Mouse (Mus musculus) embryonic facial prominence, embryonic 13.5 days (tissue): ENCODE measurements around the gene Coro6. TPM values are rescaled to one million over a fixed set of nuclear protein-coding genes. Genes with fewer than 3 reads are reported as not detected.

ENCODE experiments used
- ATAC-seq: fragments of 200-750 bp; cut with Nextera tagmentation; 2 replicates; pipeline ENCODE4 v1.8.0; 2017; ENCODE audit warnings: low read depth; ENCODE audit not compliant: insufficient number of reproducible peaks, insufficient read depth, low FRiP score, low TSS enrichment
- H3K27ac ChIP-seq: fragments of 300-500 bp; sonication (generic); 2 replicates; pipeline ENCODE4 v1.5.1; 2015; ENCODE audit warnings: moderate library complexity, mild to moderate bottlenecking, inconsistent platforms
- H3K27me3 ChIP-seq: fragments of 300-500 bp; sonication (generic); 2 replicates; pipeline ENCODE4 v1.6.1; 2015; ENCODE audit warnings: mild to moderate bottlenecking, inconsistent platforms
- H3K36me3 ChIP-seq: fragments of 300-500 bp; sonication (generic); 2 replicates; pipeline ENCODE4 v1.6.1; 2015; ENCODE audit warnings: mild to moderate bottlenecking, inconsistent platforms
- H3K4me1 ChIP-seq: fragments of 300-500 bp; sonication (generic); 2 replicates; pipeline ENCODE4 v1.6.1; 2015; ENCODE audit warnings: inconsistent platforms
- H3K4me2 ChIP-seq: fragments of 300-500 bp; sonication (generic); 2 replicates; pipeline ENCODE4 v1.6.1; 2015; ENCODE audit warnings: moderate library complexity, mild to moderate bottlenecking, inconsistent platforms
- H3K4me3 ChIP-seq: fragments of 300-500 bp; sonication (generic); 2 replicates; pipeline ENCODE4 v1.5.1; 2015; ENCODE audit warnings: mild to moderate bottlenecking, inconsistent platforms
- H3K9ac ChIP-seq: fragments of 300-500 bp; sonication (generic); 2 replicates; pipeline ENCODE4 v1.6.1; 2015; ENCODE audit warnings: mild to moderate bottlenecking, inconsistent platforms
- H3K9me3 ChIP-seq: fragments of 300-500 bp; sonication (generic); 2 replicates; pipeline ENCODE4 v1.6.1; 2016; ENCODE audit warnings: inconsistent platforms
- WGBS: fragments of 180-500 bp; shearing (Covaris S2); methylation state at CpG from one replicate; pipeline ENCODE4 v1.1.7; 2015; ENCODE audit warnings: mixed read lengths; 5-methylcytosine and 5-hydroxymethylcytosine counted together
- polyA plus RNA-seq: library from polyadenylated mRNA; unstranded; fragments of >200 nt; fragmentation: Nextera tagmentation; extraction: Ambion mirVana; gene quantifications from 2 replicates; pipeline ENCODE4 v1.2.1, GENCODE M21; 2015

Gene Coro6
- polyA plus RNA-seq, 1 experiment from 2014 or later, result 0.10 TPM

DNA sequence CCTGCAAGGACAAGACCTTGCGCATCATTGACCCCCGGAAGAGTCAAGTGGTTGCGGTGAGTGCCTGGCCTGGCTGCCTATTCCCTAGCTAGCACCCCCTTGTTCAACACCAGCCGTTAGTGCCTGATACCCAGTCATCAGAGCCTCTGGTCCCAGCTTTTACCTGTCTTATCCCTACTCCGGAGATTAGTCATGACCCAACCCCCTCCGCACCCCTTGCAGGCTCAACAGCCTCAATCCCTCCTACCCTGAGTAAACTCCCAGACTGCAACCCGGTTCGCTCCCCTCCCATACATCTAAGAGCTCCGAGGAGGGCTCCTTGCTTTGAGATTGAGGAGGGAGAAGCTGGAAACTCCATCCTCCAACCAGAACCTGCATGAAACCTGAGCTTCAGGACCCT is 4.3 kb downstream of the Coro6 start:
- H3K9ac ChIP-seq, result no peak overlapping the region
- 29% methylated on average over 9 of the region's 9 CpGs for WGBS
- H3K27ac ChIP-seq, result no peak overlapping the region
- no peak overlapping the region for H3K4me3 ChIP-seq
- peaks cover 12% of the 10 kb centered on the region for H3K36me3 ChIP-seq
- no peak for ATAC-seq
- peaks cover 17% of the 10 kb centered on the region for H3K4me1 ChIP-seq
- no peaks in the 10 kb centered on the region for H3K9me3 ChIP-seq
- peak overlapping the region; percentile 37; the same call in 1 of the 2 replicates for H3K4me2 ChIP-seq
- H3K27me3 ChIP-seq, result peaks cover 82% of the 10 kb centered on the region

DNA sequence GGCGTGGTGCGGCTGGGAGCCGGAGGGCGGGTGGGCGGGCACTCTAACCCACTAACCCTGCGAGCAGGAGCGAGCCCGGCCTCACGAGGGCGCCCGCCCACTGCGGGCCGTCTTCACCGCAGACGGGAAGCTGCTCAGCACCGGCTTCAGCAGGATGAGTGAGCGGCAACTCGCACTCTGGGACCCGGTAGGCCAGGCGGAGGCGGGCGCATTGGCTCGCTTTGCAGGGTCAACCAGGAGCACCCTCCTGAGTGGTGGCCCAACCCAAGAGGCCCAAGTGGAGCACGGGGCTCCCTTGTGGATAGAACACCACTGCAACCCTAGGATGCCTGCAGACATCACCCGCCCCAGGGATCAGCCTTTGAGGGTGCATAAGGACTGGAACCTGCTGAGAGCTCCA is 4.9 kb downstream of the Coro6 start:
- H3K4me2 ChIP-seq, result peak overlapping the region; percentile 37
- no peak for ATAC-seq
- no peak overlapping the region for H3K27ac ChIP-seq
- 2% methylated on average over 25 of the region's 25 CpGs for WGBS
- H3K9ac ChIP-seq, result no peak overlapping the region
- peaks cover 13% of the 10 kb centered on the region for H3K4me1 ChIP-seq
- H3K9me3 ChIP-seq, result no peaks in the 10 kb centered on the region
- H3K27me3 ChIP-seq, result peaks cover 75% of the 10 kb centered on the region
- peak overlapping the region; percentile 12; the same call in 1 of the 2 replicates for H3K4me3 ChIP-seq
- H3K36me3 ChIP-seq, result peaks cover 18% of the 10 kb centered on the region

DNA sequence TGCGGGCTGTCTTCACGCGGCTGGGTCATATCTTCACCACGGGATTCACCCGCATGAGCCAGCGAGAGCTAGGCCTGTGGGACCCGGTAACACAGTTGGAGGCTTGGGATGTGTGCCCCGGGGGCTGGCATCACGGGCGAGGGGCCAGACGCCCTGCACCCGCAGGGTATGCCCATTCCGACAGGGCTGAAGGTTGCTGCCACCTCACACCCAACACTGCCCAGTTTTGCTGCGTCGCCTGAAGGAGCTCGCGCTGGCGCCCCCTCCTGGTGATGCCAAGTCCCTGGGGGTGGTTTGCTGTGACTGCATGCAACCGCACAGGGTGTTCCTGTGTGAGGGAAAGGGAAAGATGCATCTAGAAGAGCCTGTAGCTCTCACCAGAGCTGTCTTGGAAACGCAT is 5.6 kb downstream of the Coro6 start:
- Histone ChIP-seq H3K4me3 (no peak overlapping the region), H3K27me3 (peaks cover 69% of the 10 kb centered on the region)

DNA sequence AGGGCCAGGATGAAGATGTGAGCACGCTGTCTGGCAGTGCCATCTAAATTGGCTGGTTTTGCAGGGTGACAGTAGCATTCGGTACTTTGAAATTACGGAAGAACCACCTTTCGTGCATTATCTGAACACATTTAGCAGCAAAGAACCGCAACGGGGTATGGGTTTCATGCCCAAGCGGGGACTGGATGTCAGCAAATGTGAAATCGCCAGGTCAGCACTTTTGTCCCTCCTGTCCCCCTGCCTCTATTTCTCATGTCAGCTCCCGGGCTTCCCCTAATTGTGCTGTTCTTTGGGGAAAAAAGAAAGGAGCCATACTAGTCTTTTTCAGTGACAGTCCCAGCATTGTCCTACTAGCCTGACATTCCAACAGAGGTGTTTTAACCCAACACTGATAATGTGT is 6.2 kb downstream of the Coro6 start:
- ATAC-seq, result no peak
- peaks cover 63% of the 10 kb centered on the region for H3K27me3 ChIP-seq
- H3K27ac ChIP-seq, result no peak overlapping the region
- H3K36me3 ChIP-seq, result peaks cover 30% of the 10 kb centered on the region
- H3K9me3 ChIP-seq, result no peaks in the 10 kb centered on the region
- no peak overlapping the region for H3K4me2 ChIP-seq
- 80% methylated on average over 9 of the region's 9 CpGs for WGBS
- H3K9ac ChIP-seq, result no peak overlapping the region
- peaks cover 13% of the 10 kb centered on the region for H3K4me1 ChIP-seq
- H3K4me3 ChIP-seq, result no peak overlapping the region

More for the DNA sequence above, 5.6 kb downstream of the Coro6 start:
- H3K9ac ChIP-seq, result peak overlapping the region; percentile 16; the same call in 1 of the 2 replicates
- H3K9me3 ChIP-seq, result no peaks in the 10 kb centered on the region
- peaks cover 24% of the 10 kb centered on the region for H3K36me3 ChIP-seq
- H3K4me2 ChIP-seq, result peak overlapping the region; percentile 37
- 17% methylated on average over 20 of the region's 20 CpGs for WGBS
- no peak overlapping the region for H3K27ac ChIP-seq
- H3K4me1 ChIP-seq, result peaks cover 13% of the 10 kb centered on the region
- no peak for ATAC-seq

DNA sequence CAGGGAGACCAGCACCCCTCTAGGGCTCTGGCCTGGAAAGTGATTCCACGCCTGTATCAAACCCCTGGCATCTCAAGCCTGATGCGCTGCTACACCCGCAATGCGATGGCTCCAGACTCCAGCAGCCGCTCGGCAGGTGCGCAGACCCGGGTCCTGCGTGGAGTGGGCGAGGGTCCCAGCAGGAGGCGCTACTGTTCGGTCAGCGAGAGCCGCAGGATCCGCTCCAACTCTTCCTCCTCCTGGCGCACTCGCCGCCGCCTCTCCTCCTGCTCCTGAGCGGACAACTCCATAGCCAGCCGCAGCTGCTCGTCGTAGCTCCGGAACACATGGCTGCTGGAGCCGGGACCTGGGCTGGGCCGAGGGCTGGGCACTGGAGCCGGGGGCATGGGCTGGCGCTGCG is 9.2 kb downstream of the Coro6 start:
- H3K4me2 ChIP-seq, result no peak overlapping the region
- no peaks in the 10 kb centered on the region for H3K9me3 ChIP-seq
- WGBS, result 75% methylated on average over 29 of the region's 29 CpGs
- H3K9ac ChIP-seq, result no peak overlapping the region
- H3K27ac ChIP-seq, result no peak overlapping the region
- H3K4me3 ChIP-seq, result no peak overlapping the region
- peaks cover 49% of the 10 kb centered on the region for H3K36me3 ChIP-seq
- no peak for ATAC-seq
- H3K27me3 ChIP-seq, result peaks cover 33% of the 10 kb centered on the region
- H3K4me1 ChIP-seq, result peaks cover 10% of the 10 kb centered on the region

DNA sequence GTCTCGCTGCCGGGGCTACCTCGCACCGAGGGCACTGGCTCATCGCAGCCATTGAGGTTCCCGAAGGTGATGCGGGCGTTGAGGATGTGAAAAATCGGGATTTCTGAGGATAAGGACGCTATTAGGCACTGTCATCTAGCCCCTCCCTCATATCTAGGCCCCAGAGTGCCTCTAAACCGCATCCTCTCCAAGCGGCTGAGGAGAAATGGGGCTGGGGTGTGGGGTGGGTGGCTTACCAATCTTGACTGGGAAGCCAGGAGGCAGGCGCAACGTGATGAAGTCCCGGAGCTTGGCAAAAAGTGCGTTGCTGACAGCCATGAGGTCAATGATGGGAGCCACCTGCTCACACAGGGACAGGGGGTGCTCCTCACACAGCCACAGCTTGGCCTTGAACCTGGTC is 10.6 kb downstream of the Coro6 start:
- no peaks in the 10 kb centered on the region for H3K9me3 ChIP-seq
- no peak overlapping the region for H3K4me3 ChIP-seq
- 90% methylated on average over 16 of the region's 16 CpGs for WGBS
- H3K4me2 ChIP-seq, result no peak overlapping the region
- no peak overlapping the region for H3K9ac ChIP-seq
- no peak overlapping the region for H3K27ac ChIP-seq
- H3K36me3 ChIP-seq, result peaks cover 53% of the 10 kb centered on the region
- H3K4me1 ChIP-seq, result peaks cover 7% of the 10 kb centered on the region
- no peak for ATAC-seq
- peaks cover 19% of the 10 kb centered on the region for H3K27me3 ChIP-seq

DNA sequence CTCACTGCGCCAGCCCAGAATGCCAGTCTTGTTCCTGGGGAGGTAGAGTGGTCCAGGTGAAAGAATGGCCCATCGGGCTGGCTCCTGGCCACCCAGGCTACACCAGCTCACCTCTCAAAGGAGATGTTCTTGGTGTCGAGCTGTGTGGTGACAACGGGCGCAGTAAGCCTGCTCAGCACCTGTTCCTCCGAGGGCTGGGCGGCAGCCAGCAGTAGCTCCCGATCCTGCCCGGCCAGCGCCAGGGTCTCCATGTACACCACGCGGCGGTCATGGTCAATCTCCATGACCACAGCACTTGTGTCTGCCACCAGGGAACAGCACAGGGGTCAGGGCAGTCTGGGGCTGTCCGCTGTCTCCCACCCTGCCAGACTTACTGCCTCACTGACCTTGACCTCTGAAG is 14.0 kb downstream of the Coro6 start:
- 90% methylated on average over 14 of the region's 14 CpGs for WGBS
- no peak for ATAC-seq
- peaks cover 45% of the 10 kb centered on the region for H3K36me3 ChIP-seq
- H3K4me3 ChIP-seq, result no peak overlapping the region
- H3K4me1 ChIP-seq, result no peaks in the 10 kb centered on the region
- no peak overlapping the region for H3K27ac ChIP-seq
- H3K4me2 ChIP-seq, result no peak overlapping the region
- H3K9me3 ChIP-seq, result no peaks in the 10 kb centered on the region
- no peaks in the 10 kb centered on the region for H3K27me3 ChIP-seq
- H3K9ac ChIP-seq, result no peak overlapping the region

DNA sequence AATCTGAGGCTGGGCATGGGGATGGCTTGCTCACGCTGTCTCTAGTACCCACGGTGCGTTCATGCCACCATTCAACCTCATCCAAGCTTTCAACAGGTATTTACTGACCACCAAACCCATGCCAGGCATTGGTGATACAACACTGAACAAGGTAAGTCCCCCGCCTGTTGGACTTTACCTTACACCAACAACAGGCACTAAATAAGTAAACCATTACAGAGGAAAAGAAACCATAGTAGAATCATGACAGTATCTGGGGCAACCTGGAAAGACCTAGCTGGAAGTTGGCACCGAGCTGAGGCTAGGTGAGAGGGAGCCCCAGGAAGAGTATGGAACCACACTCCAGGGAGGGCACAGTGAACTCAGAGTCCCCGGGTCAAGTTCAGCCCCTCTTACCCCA is 14.7 kb downstream of the Coro6 start:
- Histone ChIP-seq H3K4me1 (0 out of 2 replicates have a peak, but pooled peaks cover 3% of the 10 kb centered on the region), H3K9ac (no peak overlapping the region), H3K4me2 (no peak overlapping the region), H3K27me3 (no peaks in the 10 kb centered on the region), H3K27ac (no peak overlapping the region), H3K9me3 (no peaks in the 10 kb centered on the region), H3K4me3 (no peak overlapping the region), H3K36me3 (peaks cover 38% of the 10 kb centered on the region)
- ATAC-seq, result no peak
- 93% methylated on average over 6 of the region's 6 CpGs for WGBS

DNA sequence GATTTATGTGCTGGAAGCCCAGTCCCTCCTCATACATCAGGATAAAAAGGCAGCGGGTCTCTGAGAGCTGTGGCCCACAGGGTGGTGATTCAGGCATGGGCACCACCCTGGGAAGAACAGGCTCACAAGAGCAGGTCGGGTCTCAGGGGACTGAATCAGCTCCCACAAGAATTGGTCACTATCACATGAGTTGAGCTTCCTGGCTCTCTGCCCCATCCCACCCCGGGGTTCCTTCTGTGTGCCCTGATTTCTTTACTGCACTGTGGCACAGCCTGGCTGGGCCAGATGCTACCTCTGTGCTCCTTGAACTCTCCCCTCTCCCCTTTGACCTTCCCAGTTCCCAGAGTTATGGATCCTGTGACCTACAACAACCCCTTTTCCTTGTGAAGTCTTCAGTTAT is 20.8 kb downstream of the Coro6 start:
- Histone ChIP-seq H3K9ac (no peak overlapping the region), H3K9me3 (no peaks in the 10 kb centered on the region), H3K4me1 (peaks cover 32% of the 10 kb centered on the region), H3K4me2 (no peak overlapping the region), H3K27me3 (no peaks in the 10 kb centered on the region), H3K4me3 (no peak overlapping the region), H3K27ac (no peak overlapping the region), H3K36me3 (no peaks in the 10 kb centered on the region)
- 90% methylated on average over 3 of the region's 3 CpGs for WGBS
- no peak for ATAC-seq

DNA sequence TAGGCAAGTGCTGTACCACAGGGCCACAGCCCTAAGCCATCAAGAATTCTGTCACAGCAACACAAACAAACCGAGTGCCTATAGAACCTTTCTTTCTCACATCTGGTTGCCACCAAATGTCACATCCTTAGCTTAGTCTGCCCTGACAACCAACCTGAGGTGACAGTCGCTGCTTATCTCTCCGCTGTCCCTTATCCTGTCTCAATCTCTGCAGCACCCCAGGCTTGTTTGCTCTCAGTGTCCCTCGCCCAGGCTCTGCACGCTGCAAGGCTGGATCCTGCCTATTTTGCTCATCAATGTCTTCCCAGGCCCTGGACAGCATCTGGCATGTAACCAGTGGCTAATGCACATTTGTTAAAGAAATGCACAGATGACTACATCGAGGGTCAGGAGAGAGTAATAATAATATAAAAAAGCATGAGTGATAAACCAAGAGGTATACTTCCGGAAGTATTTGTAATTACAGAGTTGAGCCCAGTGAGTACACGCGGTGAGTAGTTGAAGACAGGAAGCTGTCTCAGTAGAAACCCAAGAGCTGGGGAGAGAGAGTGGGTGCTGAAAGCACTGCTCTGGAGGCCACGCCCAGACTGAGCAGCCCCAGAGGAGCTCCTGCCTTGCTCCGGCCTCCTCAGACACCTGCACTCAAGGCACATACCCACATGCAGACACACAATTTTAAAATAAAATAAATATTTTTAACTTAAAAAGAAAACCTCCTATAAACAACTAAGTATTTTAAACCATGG is 21.5 kb downstream of the Coro6 start:
- Histone ChIP-seq H3K4me1 (peaks cover 39% of the 10 kb centered on the region), H3K9ac (no peak overlapping the region), H3K9me3 (no peaks in the 10 kb centered on the region), H3K27me3 (no peaks in the 10 kb centered on the region), H3K36me3 (no peaks in the 10 kb centered on the region), H3K27ac (no peak overlapping the region), H3K4me3 (no peak overlapping the region), H3K4me2 (no peak overlapping the region)
- 71% methylated on average over 11 of the region's 11 CpGs for WGBS
- no peak for ATAC-seq

DNA sequence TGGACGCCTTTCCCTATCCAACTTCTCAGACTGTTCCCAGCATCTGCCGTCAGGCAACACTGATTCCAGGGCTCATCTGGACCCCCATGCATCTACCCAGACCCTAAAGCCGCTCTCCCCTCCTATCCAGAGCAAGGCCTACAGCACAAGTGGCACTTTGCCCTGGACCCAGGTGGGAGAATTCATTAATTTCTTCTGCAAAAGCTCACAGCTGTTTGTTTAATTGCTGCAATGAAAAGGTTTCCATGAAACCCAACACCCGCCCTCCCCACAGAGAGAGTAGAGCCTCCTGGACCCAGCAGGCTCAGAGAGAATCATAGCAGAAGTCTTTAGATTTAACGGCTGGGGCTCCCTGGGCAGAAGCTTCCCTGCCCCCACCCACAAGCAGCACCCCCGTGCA is 23.0 kb downstream of the Coro6 start:
- H3K27ac ChIP-seq, result peak overlapping the region; percentile 39
- H3K4me3 ChIP-seq, result no peak overlapping the region
- 0 out of 2 replicates have a peak overlapping the region, but pooled peaks have one; percentile 47 for H3K9ac ChIP-seq
- no peaks in the 10 kb centered on the region for H3K36me3 ChIP-seq
- no peak overlapping the region for H3K4me2 ChIP-seq
- no peaks in the 10 kb centered on the region for H3K27me3 ChIP-seq
- peaks cover 46% of the 10 kb centered on the region for H3K4me1 ChIP-seq
- no peaks in the 10 kb centered on the region for H3K9me3 ChIP-seq
- no peak for ATAC-seq
- WGBS, result 50% methylated on average over 6 of the region's 6 CpGs

DNA sequence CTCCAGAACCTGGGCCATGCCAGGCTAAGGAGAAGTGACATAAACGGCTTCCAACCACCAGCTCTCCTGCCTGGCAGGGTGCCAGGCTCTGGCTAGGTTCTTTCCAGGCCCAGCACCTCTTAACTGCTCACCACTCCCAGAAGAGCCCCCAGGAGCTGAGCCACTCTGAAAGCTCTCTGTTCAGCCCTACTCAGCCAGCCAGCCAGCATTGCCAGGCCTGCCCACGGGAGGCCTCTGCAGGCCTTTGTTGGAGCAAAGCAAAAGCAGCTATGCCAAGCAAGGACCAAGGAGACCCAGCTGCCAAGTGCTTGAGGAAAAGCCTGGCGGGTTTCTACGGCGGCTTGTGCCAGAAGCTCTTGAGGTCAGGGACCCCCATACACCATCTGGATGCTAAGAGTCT is 24.6 kb downstream of the Coro6 start:
- H3K27me3 ChIP-seq, result no peaks in the 10 kb centered on the region
- H3K4me3 ChIP-seq, result 0 out of 2 replicates have a peak overlapping the region, but pooled peaks have one; percentile 9
- ATAC-seq, result no peak
- H3K4me1 ChIP-seq, result peaks cover 54% of the 10 kb centered on the region
- peak overlapping the region; percentile 90 for H3K4me2 ChIP-seq
- peak overlapping the region; percentile 46; the same call in 1 of the 2 replicates for H3K9ac ChIP-seq
- whole genome bisulfite sequencing, result 67% methylated on average over 5 of the region's 5 CpGs
- H3K27ac ChIP-seq, result no peak overlapping the region
- H3K9me3 ChIP-seq, result no peaks in the 10 kb centered on the region
- no peaks in the 10 kb centered on the region for H3K36me3 ChIP-seq
